Mouse (Mus musculus) midbrain, embryonic 16.5 days (tissue): ENCODE measurements around the gene Hist2h3b. TPM values are rescaled to one million over a fixed set of nuclear protein-coding genes. Genes with fewer than 3 reads are reported as not detected.
"Not testable (repeated sequence)": the region's sequence is repeated elsewhere in the genome, so short reads cannot be mapped to it uniquely, and the experiment has no call there.

Source experiments
- ATAC-seq: fragments of 200-750 bp; cut with Nextera tagmentation; 2 replicates; pipeline ENCODE4 v1.8.0; 2017; ENCODE audit warnings: moderate TSS enrichment
- H3K27ac ChIP-seq: fragments of 300-500 bp; sonication (generic); 2 replicates; pipeline ENCODE4 v1.5.1; 2014; ENCODE audit warnings: mild to moderate bottlenecking, low read length, mixed read lengths
- H3K27me3 ChIP-seq: fragments of 300-500 bp; sonication (generic); 2 replicates; pipeline ENCODE4 v1.6.1; 2014; ENCODE audit warnings: low read depth, low read length, mixed read lengths; ENCODE audit not compliant: control insufficient read depth, insufficient read depth
- H3K36me3 ChIP-seq: fragments of 300-500 bp; sonication (generic); 2 replicates; pipeline ENCODE4 v1.6.1; 2014; ENCODE audit warnings: mild to moderate bottlenecking, low read length, moderate library complexity, mixed read lengths; ENCODE audit not compliant: control insufficient read depth, insufficient read depth
- H3K4me1 ChIP-seq: fragments of 300-500 bp; sonication (generic); 2 replicates; pipeline ENCODE4 v1.6.1; 2014; ENCODE audit warnings: mild to moderate bottlenecking, low read length, mixed read lengths; ENCODE audit not compliant: control insufficient read depth, insufficient read depth
- H3K4me2 ChIP-seq: fragments of 300-500 bp; sonication (generic); 2 replicates; pipeline ENCODE4 v1.6.1; 2014; ENCODE audit warnings: mild to moderate bottlenecking, low read length, mixed read lengths
- H3K4me3 ChIP-seq: fragments of 300-500 bp; sonication (generic); 2 replicates; pipeline ENCODE4 v1.5.1; 2014; ENCODE audit warnings: low read depth, mild to moderate bottlenecking, low read length, moderate library complexity, mixed read lengths
- H3K9ac ChIP-seq: fragments of 300-500 bp; sonication (generic); 2 replicates; pipeline ENCODE4 v1.6.1; 2014; ENCODE audit warnings: low read depth, low read length, mixed read lengths
- H3K9me3 ChIP-seq: fragments of 300-500 bp; sonication (generic); replicated peaks from 2 replicates; pipeline ENCODE4 v1.6.1; 2014; ENCODE audit warnings: mild to moderate bottlenecking, low read length, mixed read lengths; ENCODE audit not compliant: control insufficient read depth, poor library complexity, severe bottlenecking
- WGBS: fragments of 180-500 bp; shearing (Covaris S2); extraction: QIAGEN DNeasy Blood & Tissue Kit; methylation state at CpG from one replicate; pipeline ENCODE4 v1.1.7; 2014; 5-methylcytosine and 5-hydroxymethylcytosine counted together
- polyA plus RNA-seq: library from polyadenylated mRNA; unstranded; fragments of >200 nt; fragmentation: Nextera tagmentation; extraction: Ambion mirVana; gene quantifications from 2 replicates; pipeline ENCODE4 v1.2.1, GENCODE M21; 2015

The Hist2h3b gene
- polyA plus RNA-seq, 1 experiment from 2014 or later = 5.9 TPM

GRCm38 (mm10) chr3:96280660-96281059 lies 12.2 kb downstream of the Hist2h3b start:
- no peak for ATAC-seq
- Histone ChIP-seq H3K9ac (no peak overlapping the region), H3K36me3 (no peaks in the 10 kb centered on the region), H3K4me2 (no peak overlapping the region), H3K27ac (no peak overlapping the region), H3K9me3 (no peaks in the 10 kb centered on the region), H3K4me1 (peaks cover 4% of the 10 kb centered on the region), H3K27me3 (peaks cover 3% of the 10 kb centered on the region; the same call in 1 of the 2 replicates), H3K4me3 (no peak overlapping the region)
- WGBS = 56% methylated on average over 6 of the region's 6 CpGs

- no peak for ATAC-seq
- H3K36me3 ChIP-seq = no peaks in the 10 kb centered on the region
- H3K4me1 ChIP-seq = no peaks in the 10 kb centered on the region
- H3K4me2 ChIP-seq = no peak overlapping the region
- H3K27me3 ChIP-seq = peaks cover 6% of the 10 kb centered on the region
- no peak overlapping the region for H3K27ac ChIP-seq
- 26% methylated on average over 4 of the region's 4 CpGs for WGBS
- H3K9me3 ChIP-seq = no peaks in the 10 kb centered on the region
- H3K9ac ChIP-seq = no peak overlapping the region
- H3K4me3 ChIP-seq = no peak overlapping the region
Measured at GRCm38 (mm10) chr3:96284457-96284856, 16.0 kb downstream of the Hist2h3b start.

DNA sequence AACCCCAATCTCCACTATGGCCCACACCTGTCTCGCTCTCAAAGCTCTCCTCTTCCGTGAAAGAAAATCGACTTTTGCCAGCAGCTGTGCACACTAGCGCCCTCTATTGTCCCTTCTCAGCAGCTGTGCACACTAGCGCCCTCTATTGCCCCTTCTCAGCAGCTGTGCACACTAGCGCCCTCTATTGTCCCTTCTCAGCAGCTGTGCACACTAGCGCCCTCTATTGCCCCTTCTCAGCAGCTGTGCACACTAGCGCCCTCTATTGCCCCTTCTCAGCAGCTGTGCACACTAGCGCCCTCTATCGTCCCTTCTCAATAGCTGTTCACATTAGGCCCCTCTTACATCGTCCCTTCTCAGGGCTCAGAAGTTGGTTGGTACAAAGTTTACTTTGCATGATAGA lies 18.9 kb downstream of the Hist2h3b start:
- not testable (repeated sequence) for H3K9ac ChIP-seq, H3K9me3 ChIP-seq, H3K4me1 ChIP-seq, H3K36me3 ChIP-seq, H3K27me3 ChIP-seq, H3K4me3 ChIP-seq, H3K4me2 ChIP-seq, H3K27ac ChIP-seq, ATAC-seq
- 89% methylated on average over 11 of the region's 11 CpGs for WGBS

GRCm38 (mm10) chr3:96289201-96289600 lies 20.7 kb downstream of the Hist2h3b start:
- Histone ChIP-seq H3K27ac (no peak overlapping the region), H3K9ac (no peak overlapping the region), H3K4me2 (no peak overlapping the region), H3K27me3 (peaks cover 3% of the 10 kb centered on the region), H3K9me3 (no peaks in the 10 kb centered on the region), H3K4me3 (no peak overlapping the region), H3K36me3 (no peaks in the 10 kb centered on the region), H3K4me1 (no peaks in the 10 kb centered on the region)
- no peak for ATAC-seq
- 73% methylated on average over 3 of the region's 3 CpGs for WGBS

- H3K27me3 ChIP-seq, H3K9ac ChIP-seq, H3K27ac ChIP-seq, H3K4me1 ChIP-seq, H3K4me3 ChIP-seq, H3K36me3 ChIP-seq, ATAC-seq, H3K9me3 ChIP-seq, H3K4me2 ChIP-seq: not testable (repeated sequence)
- 93% methylated on average over 3 of the region's 3 CpGs for WGBS
Measured at GRCm38 (mm10) chr3:96290727-96291126, 22.3 kb downstream of the Hist2h3b start.

- Histone ChIP-seq H3K27me3 (no peaks in the 10 kb centered on the region), H3K4me1 (no peaks in the 10 kb centered on the region), H3K4me3 (no peak overlapping the region), H3K27ac (no peak overlapping the region), H3K4me2 (no peak overlapping the region), H3K9ac (no peak overlapping the region), H3K9me3 (no peaks in the 10 kb centered on the region), H3K36me3 (no peaks in the 10 kb centered on the region)
- no peak for ATAC-seq
- 73% methylated on average over 6 of the region's 6 CpGs for WGBS
Measured at GRCm38 (mm10) chr3:96292641-96293040, 24.2 kb downstream of the Hist2h3b start.

DNA sequence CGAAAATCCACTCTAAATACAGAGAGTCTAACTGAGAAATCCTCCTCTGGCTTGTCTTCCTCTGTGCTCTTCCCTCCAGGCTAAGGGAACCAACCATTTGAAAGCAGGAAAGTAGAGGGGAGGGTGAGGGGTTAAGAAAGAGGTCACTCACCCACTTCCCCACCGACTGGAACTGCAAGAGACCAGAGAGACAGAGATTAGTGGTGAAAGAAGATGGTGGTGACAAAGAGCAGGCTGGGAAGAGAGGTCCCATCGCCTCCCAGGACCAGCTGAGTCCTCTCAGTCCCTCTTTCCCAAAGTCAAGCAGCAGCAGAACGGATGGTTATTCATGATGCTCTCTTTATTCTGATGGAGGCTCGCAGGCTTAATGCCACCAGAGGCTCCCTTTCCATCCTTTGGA lies 24.9 kb downstream of the Hist2h3b start:
- ATAC-seq = no peak
- 61% methylated on average over 5 of the region's 5 CpGs for WGBS
- H3K9me3 ChIP-seq = no peaks in the 10 kb centered on the region

DNA sequence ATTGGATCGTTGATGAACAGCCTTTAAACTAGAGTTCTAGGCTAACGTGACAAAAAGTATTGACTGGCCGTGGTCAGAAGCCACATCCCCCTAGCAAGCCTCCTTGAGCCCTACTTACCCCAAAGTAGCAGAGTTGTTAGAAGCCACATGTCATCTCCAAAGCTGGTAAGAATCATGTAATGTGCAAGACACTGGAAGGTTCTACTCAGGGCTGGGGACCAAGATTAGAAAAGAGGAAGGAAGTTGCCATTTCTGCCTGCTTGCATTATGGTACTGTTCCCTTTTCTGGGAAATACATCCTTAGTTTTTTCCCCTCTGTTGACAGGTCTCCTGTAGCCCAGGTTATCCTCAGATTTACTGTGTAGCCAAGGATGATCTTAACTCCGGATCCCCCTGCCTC lies 25.3 kb downstream of the Hist2h3b start, which contains the start of gene Fcgr1:
Gene Fcgr1 (minus strand): TSS at position 183 of the 400 bp plus-strand sequence.
- H3K4me3 ChIP-seq = no peak within 1 kb of the TSS
- no peak within 1 kb of the TSS for H3K27ac ChIP-seq
- no peak within 1 kb of the TSS for H3K9ac ChIP-seq
- no peaks in the 10 kb centered on the region for H3K9me3 ChIP-seq
- H3K36me3 ChIP-seq = no peaks in the 10 kb centered on the region
- ATAC-seq = no peak
- 85% methylated on average over 4 of the region's 4 CpGs for WGBS
- no peak within 1 kb of the TSS for H3K4me2 ChIP-seq
- no peaks in the 10 kb centered on the region for H3K4me1 ChIP-seq
- no peaks in the 10 kb centered on the region for H3K27me3 ChIP-seq

More for the DNA sequence above, 24.9 kb downstream of the Hist2h3b start:
- no peak overlapping the region for H3K27ac ChIP-seq
- H3K4me1 ChIP-seq = no peaks in the 10 kb centered on the region
- no peak overlapping the region for H3K4me3 ChIP-seq
- H3K36me3 ChIP-seq = no peaks in the 10 kb centered on the region
- no peak overlapping the region for H3K4me2 ChIP-seq
- no peak overlapping the region for H3K9ac ChIP-seq
- no peaks in the 10 kb centered on the region for H3K27me3 ChIP-seq

DNA sequence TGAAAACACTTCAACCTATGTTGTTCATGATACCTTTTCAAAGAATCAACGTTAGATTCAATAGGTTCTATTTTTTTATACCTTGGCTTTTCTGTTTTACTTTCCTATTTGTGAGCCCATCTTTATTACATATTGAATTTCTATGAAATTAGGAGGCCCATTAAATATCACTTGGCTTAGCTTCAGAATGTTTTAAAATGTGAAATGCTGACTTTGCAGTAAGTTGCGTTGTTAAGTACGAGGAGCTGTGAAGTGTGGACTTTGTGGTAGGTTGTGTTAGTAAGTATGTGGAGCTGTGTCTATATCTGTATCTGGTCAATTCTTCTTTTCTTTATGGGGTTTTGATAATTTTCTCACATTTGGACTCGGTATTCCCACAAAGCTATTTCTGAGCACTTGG lies 29.9 kb downstream of the Hist2h3b start:
- H3K36me3 ChIP-seq = no peaks in the 10 kb centered on the region
- no peak overlapping the region for H3K9ac ChIP-seq
- no peaks in the 10 kb centered on the region for H3K27me3 ChIP-seq
- H3K4me3 ChIP-seq = no peak overlapping the region
- H3K9me3 ChIP-seq = no peaks in the 10 kb centered on the region
- no peak for ATAC-seq
- H3K27ac ChIP-seq = no peak overlapping the region
- H3K4me2 ChIP-seq = no peak overlapping the region
- H3K4me1 ChIP-seq = no peaks in the 10 kb centered on the region
- WGBS = 89% methylated on average over 4 of the region's 4 CpGs
